Mouse (Mus musculus) limb, embryonic 10.5 days (tissue): ENCODE data around the gene Ddx39b. TPM values are rescaled to one million over a fixed set of nuclear protein-coding genes. Genes with fewer than 3 reads are reported as not detected.

Experiments
- DNase-seq: peaks from one replicate; pipeline ENCODE4 v3.0.0-alpha.2; 2017; ENCODE audit warnings: low spot score
- H3K27ac ChIP-seq: fragments of 300-500 bp; sonication (generic); 2 replicates; pipeline ENCODE4 v1.5.1; 2016; ENCODE audit warnings: mild to moderate bottlenecking
- H3K27me3 ChIP-seq: fragments of 300-500 bp; sonication (generic); 2 replicates; pipeline ENCODE4 v1.6.1; 2016; ENCODE audit warnings: low read depth, mild to moderate bottlenecking; ENCODE audit not compliant: poor library complexity, severe bottlenecking
- H3K36me3 ChIP-seq: fragments of 300-500 bp; sonication (generic); 2 replicates; pipeline ENCODE4 v1.6.1; 2016; ENCODE audit warnings: mild to moderate bottlenecking, moderate library complexity
- H3K4me1 ChIP-seq: fragments of 300-500 bp; sonication (generic); 2 replicates; pipeline ENCODE4 v1.6.1; 2016
- H3K4me3 ChIP-seq: fragments of 300-500 bp; sonication (generic); 2 replicates; pipeline ENCODE4 v1.5.1; 2016; ENCODE audit warnings: mild to moderate bottlenecking, moderate library complexity
- H3K9me3 ChIP-seq: fragments of 300-500 bp; sonication (generic); replicated peaks from 2 replicates; pipeline ENCODE4 v1.6.1; 2016; ENCODE audit warnings: mild to moderate bottlenecking
- WGBS: fragments of 180-500 bp; shearing (Covaris S2); methylation state at CpG from one replicate; pipeline ENCODE4 v1.1.7; 2016; 5-methylcytosine and 5-hydroxymethylcytosine counted together
- polyA plus RNA-seq: library from polyadenylated mRNA; unstranded; fragments of >200 nt; fragmentation: Nextera tagmentation; extraction: Ambion mirVana; gene quantifications from 2 replicates; pipeline ENCODE4 v1.2.1, GENCODE M21; 2016

The Ddx39b gene
- 749 and 792 TPM in 2 replicates for polyA plus RNA-seq

DNA sequence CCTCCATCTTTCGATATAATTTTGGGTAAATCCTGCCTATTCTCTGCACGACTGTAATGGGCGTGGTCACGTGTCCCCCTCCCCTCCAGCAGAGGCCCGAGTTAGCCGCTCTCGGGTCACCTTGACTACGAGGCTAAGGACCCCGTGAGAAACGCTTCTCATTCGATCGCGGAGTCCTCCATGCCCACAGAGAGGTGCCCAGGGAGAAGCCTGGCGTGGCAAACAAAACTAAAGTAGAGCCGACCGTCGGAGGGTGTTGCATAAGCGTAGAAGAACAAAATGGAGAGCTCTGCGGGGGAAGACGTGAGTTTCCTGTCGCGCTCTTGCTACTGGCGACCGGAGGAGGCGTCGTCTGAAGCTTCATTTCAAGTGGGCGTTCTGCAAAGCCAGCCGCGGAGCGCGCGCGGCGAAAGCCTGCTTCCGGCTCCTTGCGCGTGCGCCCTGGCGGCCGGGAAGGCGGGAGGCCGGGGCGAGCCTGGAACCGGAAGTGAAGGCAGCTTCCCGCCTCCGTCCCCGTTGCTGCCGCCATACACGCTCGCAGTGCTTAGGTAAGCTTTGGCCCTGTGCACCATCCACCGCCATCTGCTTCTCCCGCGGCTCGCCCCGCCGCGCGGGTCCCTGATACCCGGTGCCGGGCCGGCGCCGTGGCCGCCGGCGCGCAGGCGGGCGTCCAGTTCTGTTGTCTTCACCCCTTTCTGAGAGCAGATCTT, at the start of gene Ddx39b:
Ddx39b (plus strand) TSS at position 442 of the 710 bp plus-strand sequence.
- Histone ChIP-seq H3K27me3 (no peaks in the 10 kb centered on the region), H3K27ac (peak within 1 kb of the TSS; percentile 100), H3K36me3 (peaks cover 43% of the 10 kb centered on the region), H3K4me3 (peak within 1 kb of the TSS; percentile 99), H3K9me3 (no peaks in the 10 kb centered on the region), H3K4me1 (peaks cover 37% of the 10 kb centered on the region)
- peak; percentile 97 for DNase-seq
- under 1% methylated on average over 69 of the region's 69 CpGs for WGBS

DNA sequence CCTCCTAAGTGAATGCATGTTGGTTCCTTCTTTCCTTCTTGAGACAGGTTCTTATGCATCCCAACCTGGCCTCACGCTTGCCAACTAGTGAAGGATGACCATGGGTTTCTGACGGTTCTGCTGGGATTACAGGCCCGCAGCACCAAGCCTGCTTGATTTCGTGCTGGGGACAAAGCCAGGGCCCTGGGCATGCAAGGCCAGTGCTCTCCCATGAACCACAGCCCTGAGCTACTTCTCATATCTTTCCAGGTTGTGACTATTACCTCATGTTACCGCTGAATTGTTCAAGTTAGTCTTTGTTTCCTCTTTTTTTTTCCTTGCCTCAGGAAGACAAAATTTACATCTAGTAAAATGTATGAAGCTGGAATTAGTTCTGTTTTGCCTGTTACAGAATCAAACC, 48.6 kb upstream of the Ddx39b start:
- WGBS, result 90% methylated on average over 5 of the region's 5 CpGs
- peaks cover 48% of the 10 kb centered on the region for H3K27me3 ChIP-seq
- H3K4me1 ChIP-seq, result peaks cover 33% of the 10 kb centered on the region

GRCm38 (mm10) chr17:35193881-35194843, 47.4 kb upstream of the Ddx39b start, which contains the start of gene Ltb:
TSS of gene Ltb (plus strand) at chr17:35194439.
- Histone ChIP-seq H3K4me3 (peak within 1 kb of the TSS; percentile 50), H3K27ac (peak within 1 kb of the TSS; percentile 34; the same call in 1 of the 2 replicates), H3K4me1 (peaks cover 39% of the 10 kb centered on the region), H3K9me3 (no peaks in the 10 kb centered on the region), H3K27me3 (peaks cover 59% of the 10 kb centered on the region), H3K36me3 (no peaks in the 10 kb centered on the region)
- no peak for DNase-seq
- 66% methylated on average over 28 of the region's 28 CpGs for WGBS

More for the DNA sequence above, 48.6 kb upstream of the Ddx39b start:
- H3K9me3 ChIP-seq, result no peaks in the 10 kb centered on the region
- H3K36me3 ChIP-seq, result no peaks in the 10 kb centered on the region
- no peak overlapping the region for H3K27ac ChIP-seq
- no peak overlapping the region for H3K4me3 ChIP-seq
- no peak for DNase-seq

GRCm38 (mm10) chr17:35194844-35195630, 46.5 kb upstream of the Ddx39b start:
- WGBS, result 41% methylated on average over 19 of the region's 19 CpGs
- DNase-seq, result no peak
- no peaks in the 10 kb centered on the region for H3K9me3 ChIP-seq
- peak overlapping the region; percentile 50; the same call in 1 of the 2 replicates for H3K27ac ChIP-seq
- peaks cover 40% of the 10 kb centered on the region for H3K4me1 ChIP-seq
- H3K36me3 ChIP-seq, result no peaks in the 10 kb centered on the region
- peak overlapping the region; percentile 50 for H3K4me3 ChIP-seq
- peaks cover 67% of the 10 kb centered on the region for H3K27me3 ChIP-seq

- 2% methylated on average over 66 of the region's 66 CpGs for WGBS
- peak overlapping the region; percentile 50 for H3K4me3 ChIP-seq
- peaks cover 40% of the 10 kb centered on the region for H3K4me1 ChIP-seq
- H3K36me3 ChIP-seq, result no peaks in the 10 kb centered on the region
- peak overlapping the region; percentile 50; the same call in 1 of the 2 replicates for H3K27ac ChIP-seq
- DNase-seq, result peak; percentile 88
- no peaks in the 10 kb centered on the region for H3K9me3 ChIP-seq
- H3K27me3 ChIP-seq, result peaks cover 74% of the 10 kb centered on the region
These were observed 45.8 kb upstream of the Ddx39b start for GRCm38 (mm10) chr17:35195631-35196320.

DNA sequence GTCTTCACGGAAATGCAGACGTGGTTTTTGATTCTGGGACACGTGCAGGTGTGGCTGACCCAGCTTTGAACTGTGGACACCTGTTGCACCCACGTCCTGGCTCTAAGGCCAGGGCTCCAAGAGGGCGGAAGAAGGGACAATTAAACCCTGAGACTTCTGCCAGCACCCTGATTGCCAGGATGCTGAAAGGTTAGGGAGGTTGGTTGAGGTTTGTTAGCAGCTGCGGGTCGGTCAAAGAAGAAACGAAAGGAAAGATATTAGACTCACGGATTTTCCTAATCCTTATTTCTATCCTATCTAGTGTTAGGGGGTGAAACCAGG, 45.3 kb upstream of the Ddx39b start:
- 36% methylated on average over 9 of the region's 9 CpGs for WGBS
- no peak for DNase-seq
- H3K27me3 ChIP-seq, result peaks cover 79% of the 10 kb centered on the region
- H3K4me3 ChIP-seq, result peak overlapping the region; percentile 50
- peaks cover 40% of the 10 kb centered on the region for H3K4me1 ChIP-seq
- no peaks in the 10 kb centered on the region for H3K9me3 ChIP-seq
- no peaks in the 10 kb centered on the region for H3K36me3 ChIP-seq
- no peak overlapping the region for H3K27ac ChIP-seq

DNA sequence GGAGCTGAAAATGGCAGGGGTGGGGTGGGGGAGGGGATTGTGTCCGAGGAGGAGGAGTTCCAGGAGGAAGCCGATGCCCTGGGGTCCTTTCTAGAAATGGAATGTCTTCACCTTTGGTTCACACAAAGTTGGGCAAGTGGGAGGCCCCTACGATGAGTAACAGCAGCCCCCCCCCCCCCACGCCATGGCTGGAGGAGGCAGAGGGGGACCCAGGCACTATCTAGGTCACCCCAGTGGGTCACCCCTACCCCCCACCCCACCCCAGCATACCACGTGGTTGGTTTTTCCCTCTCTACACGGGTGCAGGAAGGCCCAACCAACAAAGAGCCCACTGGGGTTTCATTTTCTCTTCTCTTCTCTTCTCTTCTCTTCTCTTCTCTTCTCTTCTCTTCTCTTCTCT, 44.4 kb upstream of the Ddx39b start:
- 51% methylated on average over 6 of the region's 6 CpGs for WGBS
- H3K4me1 ChIP-seq, result peaks cover 40% of the 10 kb centered on the region
- no peak for DNase-seq
- no peaks in the 10 kb centered on the region for H3K36me3 ChIP-seq
- peaks cover 87% of the 10 kb centered on the region for H3K27me3 ChIP-seq
- no peaks in the 10 kb centered on the region for H3K9me3 ChIP-seq
- H3K4me3 ChIP-seq, result no peak overlapping the region
- no peak overlapping the region for H3K27ac ChIP-seq

DNA sequence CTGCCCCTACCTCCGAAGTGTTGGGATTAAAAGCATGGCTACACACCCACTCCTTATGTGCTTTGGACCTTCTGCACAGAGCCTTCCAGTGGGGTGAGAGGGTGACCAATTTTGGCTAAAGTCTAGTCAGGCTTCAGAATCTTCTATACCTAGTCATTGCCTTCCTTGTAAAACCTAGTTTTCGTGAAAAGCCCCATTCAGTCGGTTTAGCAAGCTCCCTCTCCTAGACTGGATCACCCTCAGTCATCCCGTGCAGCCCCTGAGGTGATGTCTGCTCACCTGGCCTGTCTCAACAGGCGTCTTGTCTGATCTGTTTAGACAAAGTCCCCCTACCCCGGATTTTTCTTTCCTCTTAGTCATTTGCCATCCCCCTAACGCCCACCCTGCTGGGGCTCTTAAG, 43.5 kb upstream of the Ddx39b start:
- Histone ChIP-seq H3K27me3 (peaks cover 97% of the 10 kb centered on the region), H3K4me3 (no peak overlapping the region), H3K27ac (no peak overlapping the region), H3K9me3 (no peaks in the 10 kb centered on the region), H3K4me1 (peaks cover 40% of the 10 kb centered on the region), H3K36me3 (no peaks in the 10 kb centered on the region)
- DNase-seq, result no peak
- WGBS, result 58% methylated on average over 7 of the region's 7 CpGs

DNA sequence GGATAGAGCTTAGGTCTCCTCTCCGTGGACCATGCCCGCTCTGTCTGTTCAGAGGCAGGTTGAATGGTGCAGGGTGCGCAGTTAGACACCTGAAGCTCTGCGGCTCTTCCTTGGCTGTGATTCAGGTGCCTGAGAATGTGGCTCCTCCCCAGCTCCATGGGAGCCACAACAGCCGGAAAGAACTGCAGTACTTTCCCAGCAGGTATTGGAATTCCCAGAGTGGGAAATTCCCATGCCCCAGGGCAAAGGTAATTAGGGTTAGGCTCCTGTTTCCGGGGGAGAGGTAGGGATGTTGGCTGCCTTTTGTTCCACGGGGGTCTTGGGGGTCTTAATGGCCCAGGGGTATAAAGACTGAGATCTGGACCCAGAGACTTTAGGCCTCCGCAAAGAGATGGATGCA, 42.6 kb upstream of the Ddx39b start:
- no peak overlapping the region for H3K27ac ChIP-seq
- no peaks in the 10 kb centered on the region for H3K36me3 ChIP-seq
- H3K4me3 ChIP-seq, result no peak overlapping the region
- peaks cover 38% of the 10 kb centered on the region for H3K4me1 ChIP-seq
- H3K27me3 ChIP-seq, result peaks cover 97% of the 10 kb centered on the region
- DNase-seq, result no peak
- WGBS, result 30% methylated on average over 8 of the region's 8 CpGs
- H3K9me3 ChIP-seq, result no peaks in the 10 kb centered on the region

DNA sequence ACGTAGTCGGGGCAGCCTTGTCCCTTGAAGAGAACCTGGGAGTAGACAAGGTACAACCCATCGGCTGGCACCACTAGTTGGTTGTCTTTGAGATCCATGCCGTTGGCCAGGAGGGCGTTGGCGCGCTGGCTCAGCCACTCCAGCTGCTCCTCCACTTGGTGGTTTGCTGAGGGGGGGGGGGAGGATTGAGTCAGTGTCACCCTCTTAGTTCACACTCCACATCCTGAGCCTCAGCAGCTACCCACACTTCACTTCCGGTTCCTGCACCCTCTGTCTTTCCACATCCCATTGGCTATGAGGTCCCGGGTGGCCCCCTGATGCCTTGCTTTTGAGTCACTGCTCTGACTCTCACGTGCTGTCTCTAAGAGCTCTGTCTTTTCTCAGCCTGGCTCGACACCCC, 41.1 kb upstream of the Ddx39b start:
- DNase-seq, result no peak
- Histone ChIP-seq H3K4me3 (no peak overlapping the region), H3K4me1 (peaks cover 27% of the 10 kb centered on the region), H3K36me3 (no peaks in the 10 kb centered on the region), H3K9me3 (no peaks in the 10 kb centered on the region), H3K27ac (no peak overlapping the region), H3K27me3 (peaks cover 97% of the 10 kb centered on the region)
- WGBS, result 84% methylated on average over 11 of the region's 11 CpGs

GRCm38 (mm10) chr17:35201128-35201527, 40.4 kb upstream of the Ddx39b start:
- no peaks in the 10 kb centered on the region for H3K9me3 ChIP-seq
- no peak overlapping the region for H3K4me3 ChIP-seq
- no peak for DNase-seq
- peaks cover 20% of the 10 kb centered on the region for H3K4me1 ChIP-seq
- no peaks in the 10 kb centered on the region for H3K36me3 ChIP-seq
- H3K27ac ChIP-seq, result no peak overlapping the region
- 72% methylated on average over 11 of the region's 11 CpGs for WGBS
- H3K27me3 ChIP-seq, result peaks cover 95% of the 10 kb centered on the region

GRCm38 (mm10) chr17:35201787-35202186, 39.8 kb upstream of the Ddx39b start, which contains the start of gene Tnf:
TSS of gene Tnf (minus strand) at chr17:35202007.
- Histone ChIP-seq H3K4me1 (peaks cover 14% of the 10 kb centered on the region), H3K4me3 (no peak within 1 kb of the TSS), H3K36me3 (no peaks in the 10 kb centered on the region), H3K27ac (no peak within 1 kb of the TSS), H3K27me3 (peaks cover 94% of the 10 kb centered on the region), H3K9me3 (no peaks in the 10 kb centered on the region)
- DNase-seq, result no peak
- WGBS, result 34% methylated on average over 13 of the region's 13 CpGs
